Mouse (Mus musculus) midbrain, embryonic 11.5 days (tissue): ENCODE results near the gene Ldlrad1. TPM values are rescaled to one million over a fixed set of nuclear protein-coding genes. Genes with fewer than 3 reads are reported as not detected.

Experiments
- ATAC-seq: fragments of 200-750 bp; cut with Nextera tagmentation; 2 replicates; pipeline ENCODE4 v1.8.0; 2017; ENCODE audit warnings: moderate TSS enrichment, moderate library complexity; ENCODE audit not compliant: low FRiP score
- DNase-seq: peaks from one replicate; pipeline ENCODE4 v3.0.0; 2015; ENCODE audit warnings: low spot score; ENCODE audit errors: missing footprints
- H3K27ac ChIP-seq: fragments of 300-500 bp; sonication (generic); 2 replicates; pipeline ENCODE4 v1.5.1; 2014; ENCODE audit warnings: low read depth, low read length
- H3K27me3 ChIP-seq: fragments of 300-500 bp; sonication (generic); 2 replicates; pipeline ENCODE4 v1.6.1; 2014; ENCODE audit warnings: mild to moderate bottlenecking, low read length, moderate library complexity, mixed read lengths; ENCODE audit not compliant: control insufficient read depth, insufficient read depth
- H3K36me3 ChIP-seq: fragments of 300-500 bp; sonication (generic); 2 replicates; pipeline ENCODE4 v1.6.1; 2014; ENCODE audit warnings: mild to moderate bottlenecking, low read length, moderate library complexity, mixed read lengths; ENCODE audit not compliant: control insufficient read depth, insufficient read depth
- H3K4me1 ChIP-seq: fragments of 300-500 bp; sonication (generic); 2 replicates; pipeline ENCODE4 v1.6.1; 2014; ENCODE audit warnings: low read length; ENCODE audit not compliant: control insufficient read depth, insufficient read depth
- H3K4me2 ChIP-seq: fragments of 300-500 bp; sonication (generic); 2 replicates; pipeline ENCODE4 v1.6.1; 2014; ENCODE audit warnings: mild to moderate bottlenecking, moderate library complexity
- H3K4me3 ChIP-seq: fragments of 300-500 bp; sonication (generic); 2 replicates; pipeline ENCODE4 v1.5.1; 2014; ENCODE audit warnings: low read depth, low read length
- H3K9ac ChIP-seq: fragments of 300-500 bp; sonication (generic); 2 replicates; pipeline ENCODE4 v1.6.1; 2014; ENCODE audit warnings: low read length
- H3K9me3 ChIP-seq: fragments of 300-500 bp; sonication (generic); 2 replicates; pipeline ENCODE4 v1.6.1; 2016; ENCODE audit warnings: low read length; ENCODE audit not compliant: control insufficient read depth
- WGBS: fragments of 180-500 bp; shearing (Covaris S2); extraction: QIAGEN DNeasy Blood & Tissue Kit; methylation state at CpG from one replicate; pipeline ENCODE4 v1.1.7; 2014; 5-methylcytosine and 5-hydroxymethylcytosine counted together
- polyA plus RNA-seq: library from polyadenylated mRNA; unstranded; fragments of >200 nt; fragmentation: Nextera tagmentation; extraction: Ambion mirVana; gene quantifications from 2 replicates; pipeline ENCODE4 v1.2.1, GENCODE M21; 2014

Gene Ldlrad1
- polyA plus RNA-seq, 1 experiment from 2014 or later: not detected

GRCm38 (mm10) chr4:107221524-107221923, 12.5 kb downstream of the Ldlrad1 start:
- 93% methylated on average over 5 of the region's 5 CpGs for WGBS
- Histone ChIP-seq H3K4me1 (no peaks in the 10 kb centered on the region), H3K9me3 (no peaks in the 10 kb centered on the region), H3K27ac (no peak overlapping the region), H3K4me3 (no peak overlapping the region), H3K27me3 (no peaks in the 10 kb centered on the region), H3K36me3 (no peaks in the 10 kb centered on the region), H3K4me2 (no peak overlapping the region), H3K9ac (no peak overlapping the region)
- no peak for DNase-seq
- ATAC-seq: no peak

DNA sequence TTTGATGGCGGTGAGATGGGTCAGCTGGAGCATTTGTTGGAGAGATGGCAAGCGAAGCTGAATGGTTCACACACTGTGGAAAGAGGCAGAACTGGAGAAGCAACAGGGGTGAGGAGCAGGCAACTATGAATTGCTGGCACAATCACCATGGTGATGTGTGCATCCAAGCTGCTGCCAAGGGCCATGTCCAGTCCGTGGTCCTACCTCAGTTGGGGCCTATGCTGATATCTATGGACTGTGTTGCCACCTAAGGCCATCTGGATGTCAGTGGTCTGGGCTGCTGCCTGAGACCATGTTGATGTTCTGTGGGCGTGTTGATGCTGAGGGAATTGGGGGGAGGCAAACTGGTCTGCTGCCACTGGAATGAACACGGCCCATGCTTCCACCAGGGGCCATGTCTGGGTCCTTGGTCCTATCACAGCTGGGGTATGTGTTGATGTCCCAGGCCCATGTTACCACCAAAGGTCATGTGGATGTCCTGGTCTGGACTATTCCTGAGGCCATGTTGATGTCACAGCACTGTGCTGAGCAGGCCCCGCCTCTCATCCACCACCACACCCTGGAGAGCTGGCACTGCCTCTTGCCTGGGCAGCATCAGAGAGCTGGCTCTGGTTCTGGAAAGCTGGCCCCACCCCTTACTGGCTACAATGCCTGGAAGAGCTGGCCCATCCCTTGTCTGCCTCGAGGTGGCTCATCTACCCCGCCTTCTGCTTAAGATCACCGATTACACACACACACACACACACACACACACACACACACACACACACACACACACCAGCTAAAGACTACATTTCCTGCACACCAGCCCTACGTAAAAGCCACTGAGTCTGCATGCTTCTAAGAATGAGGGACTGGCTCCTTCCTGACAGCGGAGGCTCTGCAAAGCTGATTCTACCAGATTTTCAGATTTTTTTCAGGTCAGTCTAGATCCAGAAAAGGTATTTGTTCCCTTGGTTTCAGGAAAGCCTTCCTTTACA, 14.5 kb downstream of the Ldlrad1 start:
- ATAC-seq (no peak), DNase-seq (no peak)
- H3K27ac ChIP-seq: no peak overlapping the region

DNA sequence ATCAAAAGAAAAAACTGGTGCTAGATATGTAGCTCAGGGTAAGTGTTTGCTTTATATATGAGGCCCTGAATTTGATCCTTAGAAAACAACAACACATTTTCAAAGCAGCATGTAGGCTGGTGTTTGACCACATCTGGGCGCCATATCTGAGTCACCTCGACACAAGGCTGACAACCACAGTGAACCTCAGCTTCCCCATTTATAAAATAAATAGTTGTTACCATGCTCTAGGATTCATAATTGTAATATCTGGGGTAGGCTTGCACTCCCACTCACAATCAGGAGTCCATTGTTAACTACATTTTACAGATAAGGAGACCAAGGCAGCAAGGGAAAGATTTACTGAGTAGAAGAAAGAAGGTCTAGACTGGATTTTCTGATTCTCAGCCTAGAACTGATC, 17.3 kb downstream of the Ldlrad1 start:
- WGBS: 93% methylated on average over 2 of the region's 2 CpGs
- no peak overlapping the region for H3K9ac ChIP-seq
- no peaks in the 10 kb centered on the region for H3K36me3 ChIP-seq
- H3K27ac ChIP-seq: no peak overlapping the region
- no peaks in the 10 kb centered on the region for H3K27me3 ChIP-seq
- no peak for DNase-seq
- ATAC-seq: no peak
- no peak overlapping the region for H3K4me3 ChIP-seq
- H3K4me2 ChIP-seq: no peak overlapping the region
- H3K9me3 ChIP-seq: no peaks in the 10 kb centered on the region
- H3K4me1 ChIP-seq: no peaks in the 10 kb centered on the region

More for the DNA sequence above, 14.5 kb downstream of the Ldlrad1 start:
- H3K4me1 ChIP-seq: no peaks in the 10 kb centered on the region
- no peak overlapping the region for H3K4me3 ChIP-seq
- no peaks in the 10 kb centered on the region for H3K36me3 ChIP-seq
- H3K9ac ChIP-seq: no peak overlapping the region
- H3K9me3 ChIP-seq: no peaks in the 10 kb centered on the region
- no peaks in the 10 kb centered on the region for H3K27me3 ChIP-seq
- no peak overlapping the region for H3K4me2 ChIP-seq
- WGBS: 85% methylated on average over 11 of the region's 11 CpGs

GRCm38 (mm10) chr4:107232219-107232618, 23.2 kb downstream of the Ldlrad1 start:
- Histone ChIP-seq H3K27me3 (no peaks in the 10 kb centered on the region), H3K27ac (no peak overlapping the region), H3K4me1 (no peaks in the 10 kb centered on the region), H3K9me3 (no peaks in the 10 kb centered on the region), H3K4me2 (no peak overlapping the region), H3K9ac (no peak overlapping the region), H3K36me3 (peaks cover 5% of the 10 kb centered on the region), H3K4me3 (no peak overlapping the region)
- ATAC-seq (no peak), DNase-seq (no peak)
- 50% methylated on average over 3 of the region's 3 CpGs for WGBS

GRCm38 (mm10) chr4:107238253-107238652, 29.3 kb downstream of the Ldlrad1 start:
- no peaks in the 10 kb centered on the region for H3K9me3 ChIP-seq
- no peaks in the 10 kb centered on the region for H3K27me3 ChIP-seq
- no peak overlapping the region for H3K27ac ChIP-seq
- no peak overlapping the region for H3K9ac ChIP-seq
- no peak overlapping the region for H3K4me3 ChIP-seq
- H3K4me2 ChIP-seq: no peak overlapping the region
- peaks cover 6% of the 10 kb centered on the region for H3K36me3 ChIP-seq
- DNase-seq (no peak), ATAC-seq (no peak)
- WGBS: 83% methylated on average over 2 of the region's 2 CpGs
- H3K4me1 ChIP-seq: no peaks in the 10 kb centered on the region

- H3K27ac ChIP-seq: no peak overlapping the region
- no peaks in the 10 kb centered on the region for H3K4me1 ChIP-seq
- 95% methylated on average over 6 of the region's 6 CpGs for WGBS
- ATAC-seq (no peak), DNase-seq (no peak)
- no peaks in the 10 kb centered on the region for H3K9me3 ChIP-seq
- no peak overlapping the region for H3K4me3 ChIP-seq
- H3K4me2 ChIP-seq: no peak overlapping the region
- no peaks in the 10 kb centered on the region for H3K27me3 ChIP-seq
- no peak overlapping the region for H3K9ac ChIP-seq
- H3K36me3 ChIP-seq: peaks cover 3% of the 10 kb centered on the region; the same call in 1 of the 2 replicates
Measured at GRCm38 (mm10) chr4:107240196-107240595, 31.2 kb downstream of the Ldlrad1 start.

- H3K9me3 ChIP-seq: no peaks in the 10 kb centered on the region
- no peak for ATAC-seq
- H3K27me3 ChIP-seq: no peaks in the 10 kb centered on the region
- H3K27ac ChIP-seq: no peak overlapping the region
- no peak for DNase-seq
- WGBS: 63% methylated on average over 6 of the region's 6 CpGs
- H3K4me2 ChIP-seq: no peak overlapping the region
- H3K4me3 ChIP-seq: no peak overlapping the region
- no peaks in the 10 kb centered on the region for H3K4me1 ChIP-seq
- peaks cover 3% of the 10 kb centered on the region; the same call in 1 of the 2 replicates for H3K36me3 ChIP-seq
- no peak overlapping the region for H3K9ac ChIP-seq
Measured at GRCm38 (mm10) chr4:107243365-107244333, 34.7 kb downstream of the Ldlrad1 start.

- DNase-seq: no peak
- WGBS: 66% methylated on average over 2 of the region's 2 CpGs
- Histone ChIP-seq H3K4me2 (no peak overlapping the region), H3K27ac (no peak overlapping the region), H3K4me3 (no peak overlapping the region), H3K9ac (no peak overlapping the region), H3K27me3 (no peaks in the 10 kb centered on the region), H3K36me3 (peaks cover 3% of the 10 kb centered on the region; the same call in 1 of the 2 replicates), H3K4me1 (no peaks in the 10 kb centered on the region), H3K9me3 (no peaks in the 10 kb centered on the region)
- no peak for ATAC-seq
Measured at GRCm38 (mm10) chr4:107245368-107245767, 36.4 kb downstream of the Ldlrad1 start.
